Mouse (Mus musculus) spleen, adult 10 weeks (tissue): ENCODE data around the gene Zdhhc4. TPM values are rescaled to one million over a fixed set of nuclear protein-coding genes. Genes with fewer than 3 reads are reported as not detected.

ENCODE experiments used
- polyA plus RNA-seq: library from polyadenylated mRNA; stranded (reverse); fragments of 350-450 nt; fragmentation: Illumina TruSeq; extraction: RNeasy Lipid Tissue Mini Kit (QIAGEN cat#74804); gene quantifications from one replicate; pipeline ENCODE4 v1.2.3, GENCODE M21; 2015; ENCODE audit warnings: low replicate concordance; ENCODE audit not compliant: insufficient read depth

Gene Zdhhc4
- polyA plus RNA-seq = 35.6 TPM

DNA sequence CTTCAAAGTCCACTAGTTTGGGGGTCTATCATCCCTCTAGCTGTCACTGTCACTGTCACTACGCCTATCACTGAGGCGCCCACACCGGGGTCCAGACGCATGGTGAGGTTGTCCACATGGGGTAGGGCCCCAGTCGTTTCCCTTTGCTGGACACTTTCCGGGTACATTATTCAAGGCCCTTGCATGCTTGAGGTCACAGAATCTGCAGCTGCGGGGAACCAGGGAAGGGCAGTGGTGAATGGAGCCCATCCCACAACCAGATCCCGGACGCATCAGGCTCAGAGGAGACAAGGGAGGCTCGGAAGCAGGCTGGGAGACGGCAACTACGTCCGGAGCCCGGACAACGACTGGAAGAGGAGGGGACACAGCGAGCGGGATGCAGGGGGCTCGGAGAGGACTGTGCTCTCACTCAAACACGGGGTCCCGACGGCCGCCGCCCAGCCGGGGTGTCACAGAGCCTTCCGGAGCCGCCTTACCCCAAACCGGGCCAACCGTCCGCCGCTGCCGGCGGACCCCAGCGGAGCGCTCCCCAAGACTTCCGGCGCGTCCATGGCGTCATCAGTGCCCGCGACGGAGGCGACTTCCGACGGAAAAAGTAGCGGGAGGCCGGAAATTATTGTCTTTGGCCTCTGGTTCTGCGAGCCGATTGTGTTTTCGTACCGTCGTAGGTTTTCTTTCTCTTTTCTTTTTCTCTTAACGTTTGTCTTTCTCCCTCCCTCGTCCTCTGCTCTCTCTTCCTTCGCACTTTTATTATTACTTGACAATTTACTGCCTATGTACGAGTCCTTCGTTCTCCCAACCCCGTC lies at the start of gene Zdhhc4:
TSS of gene Zdhhc4 (minus strand) at position 567 of the 806 bp plus-strand sequence.

GRCm38 (mm10) chr5:143356686-143357388 lies 27.8 kb upstream of the Zdhhc4 start, which contains the start of gene Grid2ip:
Grid2ip (plus strand) TSS chr5:143357338.

DNA sequence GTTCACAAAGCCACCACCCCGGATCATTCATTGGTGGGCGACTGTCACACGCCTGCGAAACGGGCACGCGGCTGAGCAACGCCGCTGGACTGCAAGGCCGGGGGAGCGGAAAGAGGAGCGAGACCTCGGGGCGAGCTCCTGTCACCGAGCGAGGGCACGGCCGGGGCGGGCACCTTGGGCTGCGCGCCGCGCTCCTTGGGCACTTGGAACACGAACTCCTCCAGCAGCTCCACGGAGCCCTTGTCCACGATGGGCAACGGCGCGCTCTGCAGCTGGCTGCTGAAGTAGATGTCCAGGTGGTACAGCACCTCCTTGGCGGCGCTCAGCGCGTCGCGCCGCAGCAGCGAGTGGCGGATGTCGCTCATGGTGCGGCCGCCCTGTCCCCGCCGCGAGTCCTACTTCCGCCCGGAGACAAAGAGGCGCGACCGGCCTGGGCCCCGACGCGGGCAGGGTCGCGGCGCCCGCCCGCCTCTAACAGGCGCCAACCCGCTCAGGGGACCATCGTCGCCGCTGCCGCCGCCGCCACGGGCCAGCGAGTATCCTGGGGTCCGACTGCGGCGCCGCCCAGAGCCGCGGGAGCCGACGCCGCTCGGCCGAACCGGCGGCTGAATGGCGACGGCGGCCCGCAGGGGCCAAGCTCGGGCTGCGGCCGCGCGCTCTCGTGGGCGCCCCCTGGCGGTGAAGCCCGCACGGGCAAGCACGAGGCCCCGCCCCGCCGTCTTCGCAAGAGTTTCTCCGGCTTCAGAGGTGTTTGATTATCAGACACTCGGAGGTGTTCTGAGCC lies 14.1 kb downstream of the Zdhhc4 start, which contains the start of gene E130309D02Rik:
TSS of gene E130309D02Rik (minus strand) at position 631 of the 784 bp plus-strand sequence.

GRCm38 (mm10) chr5:143293404-143293803 lies 35.7 kb downstream of the Zdhhc4 start, which contains the start of gene Zfp853:
Zfp853 (minus strand) TSS chr5:143293623.

DNA sequence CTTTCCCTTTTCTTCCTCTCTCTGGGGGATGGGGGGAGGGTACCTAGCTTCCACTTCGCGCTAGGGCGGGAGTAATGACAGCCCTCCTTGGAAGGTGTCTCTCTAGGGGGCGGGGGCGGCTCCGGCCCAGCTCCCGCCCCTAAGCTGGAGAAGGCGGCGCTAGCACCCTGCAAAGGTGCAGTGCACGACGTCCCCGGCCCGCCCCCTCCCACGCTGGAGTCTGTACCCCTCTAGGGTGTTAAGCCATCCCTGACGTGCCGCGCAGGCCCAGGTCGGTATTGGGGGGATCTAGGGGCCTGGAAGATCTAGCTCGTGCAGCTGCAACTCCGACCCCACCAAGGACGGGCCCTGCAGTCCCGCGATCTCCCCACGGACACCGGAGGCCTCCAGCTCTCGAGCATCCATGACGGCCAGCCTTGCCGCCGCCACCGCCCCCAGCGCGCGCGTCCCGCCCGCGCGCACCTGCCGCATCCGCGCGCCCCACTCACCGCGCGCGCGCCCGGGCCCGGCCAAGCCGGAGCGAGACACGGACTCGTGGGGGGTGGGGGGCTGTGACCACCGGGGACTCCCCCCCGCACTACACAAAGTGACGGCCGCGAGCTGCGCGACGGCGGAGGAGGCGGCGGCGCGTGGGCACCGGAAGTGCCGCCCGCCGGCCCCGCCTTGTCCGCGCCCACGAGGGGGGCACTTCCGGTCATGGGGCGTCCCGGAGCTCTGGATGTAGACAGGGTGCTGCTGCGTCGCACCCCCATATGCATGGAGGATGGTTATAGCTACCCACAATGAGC lies 59.5 kb downstream of the Zdhhc4 start, which contains the start of gene Zfp316:
TSS of gene Zfp316 (minus strand) at position 660 of the 788 bp plus-strand sequence.

Other genes with a start within 250 kb of the Zdhhc4 start
- gene Rnf216, start 216.3 kb downstream of the Zdhhc4 start, polyA plus RNA-seq = 36.7 TPM
- not detected for gene Olfr718-ps1, start 181.7 kb downstream of the Zdhhc4 start, polyA plus RNA-seq
- 21.2 TPM for gene Rbak, start 148.5 kb downstream of the Zdhhc4 start, polyA plus RNA-seq
- not detected for gene Spdye4b, start 148.2 kb downstream of the Zdhhc4 start, polyA plus RNA-seq
- gene Spdye4a, start 102.4 kb downstream of the Zdhhc4 start, polyA plus RNA-seq = not detected
- gene Zfp12, start 94.1 kb downstream of the Zdhhc4 start, polyA plus RNA-seq = 25.4 TPM
- 1.4 TPM for gene Zfp316, start 59.2 kb downstream of the Zdhhc4 start, polyA plus RNA-seq
- 0.12 TPM for gene Zfp853, start 35.6 kb downstream of the Zdhhc4 start, polyA plus RNA-seq
- gene E130309D02Rik, start 13.9 kb downstream of the Zdhhc4 start, polyA plus RNA-seq = 8.1 TPM
- not detected for gene Grid2ip, start 28.1 kb upstream of the Zdhhc4 start, polyA plus RNA-seq
- 35.0 TPM for gene Kdelr2, start 74.6 kb upstream of the Zdhhc4 start, polyA plus RNA-seq
- gene Daglb, start 135.3 kb upstream of the Zdhhc4 start, polyA plus RNA-seq = 10.4 TPM
- 534 TPM for gene Rac1, start 198.8 kb upstream of the Zdhhc4 start, polyA plus RNA-seq